Mouse (Mus musculus) liver, embryonic 14.5 days (tissue): ENCODE results near the gene Senp5. TPM values are rescaled to one million over a fixed set of nuclear protein-coding genes. Genes with fewer than 3 reads are reported as not detected.

Experiments used
- ATAC-seq: fragments of 200-750 bp; cut with Nextera tagmentation; 2 replicates; pipeline ENCODE4 v1.8.0; 2017; ENCODE audit warnings: moderate number of reproducible peaks, mild to moderate bottlenecking, moderate library complexity; ENCODE audit not compliant: insufficient read depth
- DNase-seq, 3 experiments: peaks; one replicate each; pipeline ENCODE4 v3.0.0-alpha.2; 2012 to 2013; ENCODE audit warnings: low read depth in 3 of 3, low spot score in 3 of 3
- H3K27ac ChIP-seq: fragments of 300-500 bp; sonication (generic); 2 replicates; pipeline ENCODE4 v1.5.1; 2014; ENCODE audit warnings: moderate library complexity, mild to moderate bottlenecking, control low read depth, inconsistent platforms
- H3K27me3 ChIP-seq: fragments of 300-500 bp; sonication (generic); 2 replicates; pipeline ENCODE4 v1.6.1; 2014; ENCODE audit warnings: mild to moderate bottlenecking, low read length, moderate library complexity; ENCODE audit not compliant: control insufficient read depth, insufficient read depth
- H3K36me3 ChIP-seq: fragments of 300-500 bp; sonication (generic); replicated peaks from 2 replicates; pipeline ENCODE4 v1.6.1; 2014; ENCODE audit warnings: low read depth; ENCODE audit not compliant: control insufficient read depth, insufficient read depth
- H3K4me1 ChIP-seq, 2 experiments: fragments of 200-500 bp in 1 of 2; fragments of 300-500 bp in 1 of 2; sonication (generic) in 1 of 2; replicated peaks; 2 replicates each; pipeline ENCODE4 v1.6.1; 2012 to 2014; ENCODE audit warnings: antibody characterized with exemption in 1 of 2, inconsistent platforms in 1 of 2, low read length in 1 of 2; ENCODE audit not compliant: control insufficient read depth in 2 of 2, insufficient read depth in 2 of 2
- H3K4me2 ChIP-seq: fragments of 300-500 bp; sonication (generic); 2 replicates; pipeline ENCODE4 v1.6.1; 2014; ENCODE audit warnings: low read depth, mild to moderate bottlenecking, control low read depth, moderate library complexity
- H3K4me3 ChIP-seq, 2 experiments: fragments of 200-500 bp in 1 of 2; fragments of 300-500 bp in 1 of 2; sonication (generic) in 1 of 2; 2 replicates each; pipeline ENCODE4 v1.5.1; 2012 to 2014; ENCODE audit warnings: low read depth in 2 of 2, low read length in 2 of 2, mild to moderate bottlenecking in 2 of 2, control low read depth in 1 of 2, inconsistent platforms in 1 of 2, moderate library complexity in 1 of 2; ENCODE audit not compliant: insufficient read depth in 1 of 2
- H3K9ac ChIP-seq: fragments of 300-500 bp; sonication (generic); replicated peaks from 2 replicates; pipeline ENCODE4 v1.6.1; 2014; ENCODE audit warnings: mild to moderate bottlenecking, control low read depth, moderate library complexity
- H3K9me3 ChIP-seq: fragments of 300-500 bp; sonication (generic); 2 replicates; pipeline ENCODE4 v1.6.1; 2016; ENCODE audit warnings: low read length, mixed read lengths; ENCODE audit not compliant: control insufficient read depth
- CTCF ChIP-seq: IDR thresholded peaks from 2 replicates; pipeline ENCODE4 v1.5.1; 2016; ENCODE audit warnings: antibody characterized with exemption, low read depth, control low read depth
- EP300 ChIP-seq: IDR thresholded peaks from 2 replicates; pipeline ENCODE4 v1.6.1; 2016; ENCODE audit warnings: antibody characterized with exemption, low read depth
- WGBS: fragments of 180-500 bp; shearing (Covaris S2); extraction: QIAGEN DNeasy Blood & Tissue Kit; methylation state at CpG from one replicate; pipeline ENCODE4 v1.1.7; 2014; ENCODE audit not compliant: insufficient replicate concordance; 5-methylcytosine and 5-hydroxymethylcytosine counted together
- polyA plus RNA-seq, 2 experiments: library from polyadenylated mRNA; depleted of rRNA in 1 of 2; stranded (reverse) in 1 of 2; unstranded in 1 of 2; fragments of >200 nt; fragmentation: Nextera tagmentation in 1 of 2; extraction: Ambion mirVana in 1 of 2; gene quantifications; 2 replicates each; pipeline versions ENCODE4 v1.2.1 to v1.2.3; 2012 to 2014

The Senp5 gene
- polyA plus RNA-seq, 2 experiments = 2.9 to 4.7 TPM

DNA sequence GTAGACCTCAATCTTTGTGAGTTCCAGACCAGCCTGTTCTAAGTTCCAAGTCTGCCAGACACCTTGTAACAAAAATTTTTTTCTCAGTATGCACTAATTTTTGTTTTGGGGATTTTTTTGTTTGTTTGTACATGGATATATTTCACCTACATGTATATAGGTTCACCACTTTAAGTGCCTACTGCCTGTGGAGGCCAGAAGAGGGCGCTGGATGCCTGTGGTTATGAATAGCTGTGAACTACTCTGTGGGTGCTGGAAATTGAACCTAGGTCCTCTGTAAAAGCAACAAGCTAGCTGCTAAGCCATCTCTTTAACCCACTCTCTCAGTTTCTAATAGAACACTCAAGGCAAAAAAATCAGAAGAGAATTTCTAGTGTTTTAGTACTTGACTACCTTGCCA, 11.0 kb downstream of the Senp5 start:
- whole genome bisulfite sequencing = 36% methylated on average over 1 of the region's 1 CpGs
- Histone ChIP-seq H3K4me2 (no peak overlapping the region), H3K36me3 (peaks cover 11% of the 10 kb centered on the region), H3K4me1 (no peaks in the 10 kb centered on the region; a peak in 1 of 4 replicates), H3K9me3 (no peaks in the 10 kb centered on the region), H3K27me3 (no peaks in the 10 kb centered on the region), H3K4me3 (no peak overlapping the region), H3K9ac (no peak overlapping the region), H3K27ac (no peak overlapping the region)
- ATAC-seq (no peak), DNase-seq (no peak)
- no peak for TF ChIP-seq EP300
- TF ChIP-seq CTCF = peak; percentile 38; the same call in 1 of the 2 replicates

DNA sequence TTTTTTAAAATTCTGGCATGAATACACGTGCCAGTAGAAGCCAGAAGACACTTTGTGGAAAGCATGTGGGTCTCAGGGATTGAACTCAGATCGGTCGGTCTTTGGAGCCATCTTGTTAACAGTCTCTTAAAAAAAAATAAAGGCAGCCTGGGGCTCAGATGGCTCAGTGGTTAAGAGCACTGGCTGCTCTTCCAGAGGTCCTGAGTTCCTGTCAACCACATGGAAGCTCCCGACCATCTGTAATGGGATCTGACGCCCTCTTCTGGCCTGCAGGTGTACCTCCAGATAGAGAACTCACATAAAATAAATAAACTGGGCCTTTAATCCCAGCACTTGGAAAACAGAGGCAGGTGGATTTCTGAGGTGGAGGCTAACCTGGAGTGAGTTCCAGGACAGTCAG, 22.1 kb downstream of the Senp5 start:
- H3K9ac ChIP-seq = no peak overlapping the region
- 67% methylated on average over 5 of the region's 5 CpGs for WGBS
- DNase-seq (no peak), ATAC-seq (no peak)
- no peak overlapping the region for H3K4me3 ChIP-seq
- no peak overlapping the region for H3K27ac ChIP-seq
- no peak overlapping the region for H3K4me2 ChIP-seq
- no peaks in the 10 kb centered on the region for H3K27me3 ChIP-seq
- no peaks in the 10 kb centered on the region for H3K9me3 ChIP-seq
- TF ChIP-seq CTCF (no peak), EP300 (no peak)
- no peaks in the 10 kb centered on the region for H3K4me1 ChIP-seq
- peaks cover 6% of the 10 kb centered on the region for H3K36me3 ChIP-seq

DNA sequence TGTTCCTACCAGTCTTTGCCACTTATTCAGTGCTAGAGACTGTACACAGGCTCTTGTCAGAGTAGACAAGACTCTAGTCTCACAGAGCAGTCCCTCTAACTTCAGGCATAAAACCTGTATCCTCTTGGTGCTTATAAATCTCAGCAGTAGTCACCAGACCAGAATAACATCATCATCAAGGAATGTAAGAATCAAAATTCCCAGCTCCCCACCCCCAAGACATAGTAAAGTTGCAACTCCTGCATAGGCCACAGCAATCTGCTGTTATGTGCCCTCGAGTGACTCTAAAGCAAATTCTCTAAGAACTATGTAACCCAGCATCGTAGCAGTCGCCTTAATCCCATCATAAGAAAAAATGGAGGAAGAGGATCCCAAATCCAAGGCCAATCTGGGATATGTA, 23.6 kb downstream of the Senp5 start:
- no peak overlapping the region for H3K4me3 ChIP-seq
- no peaks in the 10 kb centered on the region for H3K27me3 ChIP-seq
- H3K9me3 ChIP-seq = no peaks in the 10 kb centered on the region
- peaks cover 6% of the 10 kb centered on the region for H3K36me3 ChIP-seq
- H3K9ac ChIP-seq = no peak overlapping the region
- no peak for TF ChIP-seq EP300
- TF ChIP-seq CTCF = no peak
- H3K27ac ChIP-seq = no peak overlapping the region
- ATAC-seq (no peak), DNase-seq (no peak)
- no peak overlapping the region for H3K4me2 ChIP-seq
- WGBS = 77% methylated on average over 3 of the region's 3 CpGs
- H3K4me1 ChIP-seq = no peaks in the 10 kb centered on the region

GRCm38 (mm10) chr16:31975258-31975657, 27.8 kb downstream of the Senp5 start:
- Histone ChIP-seq H3K4me1 (no peaks in the 10 kb centered on the region), H3K27ac (no peak overlapping the region), H3K27me3 (no peaks in the 10 kb centered on the region), H3K9ac (no peak overlapping the region), H3K4me2 (no peak overlapping the region), H3K36me3 (peaks cover 8% of the 10 kb centered on the region), H3K4me3 (no peak overlapping the region), H3K9me3 (no peaks in the 10 kb centered on the region)
- 75% methylated on average over 4 of the region's 4 CpGs for WGBS
- DNase-seq = no peak
- no peak for ATAC-seq
- TF ChIP-seq EP300 (no peak), CTCF (no peak)

DNA sequence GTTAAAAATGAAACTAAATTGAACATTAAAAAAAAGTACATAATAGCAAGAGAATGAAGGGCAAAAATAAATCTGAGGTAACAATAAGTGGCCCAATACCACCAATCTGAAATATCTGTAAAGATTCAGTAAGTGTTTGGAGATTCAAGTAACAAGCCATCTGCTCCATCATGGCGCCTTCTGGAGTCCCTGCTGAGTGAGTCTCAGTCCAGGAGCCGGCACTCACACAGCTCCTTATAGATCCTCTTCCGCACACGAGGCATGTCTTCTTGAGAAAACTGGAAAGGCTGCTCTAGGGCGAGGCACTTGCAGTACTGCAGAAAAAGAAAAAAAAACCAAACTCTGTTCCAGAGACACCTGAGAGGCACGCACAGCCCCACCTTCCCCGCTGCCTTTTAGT, 39.9 kb downstream of the Senp5 start:
- DNase-seq (no peak), ATAC-seq (no peak)
- H3K4me1 ChIP-seq = no peaks in the 10 kb centered on the region
- peaks cover 5% of the 10 kb centered on the region for H3K36me3 ChIP-seq
- H3K9ac ChIP-seq = no peak overlapping the region
- H3K27me3 ChIP-seq = no peaks in the 10 kb centered on the region
- no peak overlapping the region for H3K4me2 ChIP-seq
- no peak overlapping the region for H3K4me3 ChIP-seq
- no peak overlapping the region for H3K27ac ChIP-seq
- H3K9me3 ChIP-seq = no peaks in the 10 kb centered on the region
- TF ChIP-seq EP300 (no peak), CTCF (no peak)
- WGBS = 77% methylated on average over 7 of the region's 7 CpGs
